Mouse (Mus musculus) hindbrain, postnatal 0 days (tissue): Measurements from ENCODE around the gene Ccdc85c. TPM values are rescaled to one million over a fixed set of nuclear protein-coding genes. Genes with fewer than 3 reads are reported as not detected.

Experiments used
- ATAC-seq: fragments of 200-750 bp; cut with Nextera tagmentation; 2 replicates; pipeline ENCODE4 v1.8.0; 2017; ENCODE audit warnings: mild to moderate bottlenecking, moderate TSS enrichment, moderate library complexity
- DNase-seq: peaks from one replicate; pipeline ENCODE4 v3.0.0-alpha.2; 2015; ENCODE audit warnings: low spot score
- H3K27ac ChIP-seq: fragments of 300-500 bp; sonication (generic); 2 replicates; pipeline ENCODE4 v1.5.1; 2014; ENCODE audit warnings: mild to moderate bottlenecking
- H3K27me3 ChIP-seq: fragments of 300-500 bp; sonication (generic); 2 replicates; pipeline ENCODE4 v1.6.1; 2014; ENCODE audit warnings: low read length, mixed read lengths; ENCODE audit not compliant: insufficient read depth
- H3K36me3 ChIP-seq: fragments of 300-500 bp; sonication (generic); 2 replicates; pipeline ENCODE4 v1.6.1; 2014; ENCODE audit warnings: low read length, mixed read lengths; ENCODE audit not compliant: insufficient read depth
- H3K4me1 ChIP-seq: fragments of 300-500 bp; sonication (generic); 2 replicates; pipeline ENCODE4 v1.6.1; 2014; ENCODE audit warnings: antibody characterized with exemption, low read length, mixed read lengths; ENCODE audit not compliant: insufficient read depth
- H3K4me2 ChIP-seq: fragments of 300-500 bp; sonication (generic); 2 replicates; pipeline ENCODE4 v1.6.1; 2014; ENCODE audit warnings: low read depth, mild to moderate bottlenecking, low read length, moderate library complexity, mixed read lengths
- H3K4me3 ChIP-seq: fragments of 300-500 bp; sonication (generic); 2 replicates; pipeline ENCODE4 v1.5.1; 2014; ENCODE audit warnings: low read length
- H3K9ac ChIP-seq: fragments of 300-500 bp; sonication (generic); replicated peaks from 2 replicates; pipeline ENCODE4 v1.6.1; 2014; ENCODE audit warnings: mild to moderate bottlenecking, low read length, moderate library complexity, mixed read lengths
- H3K9me3 ChIP-seq: fragments of 300-500 bp; sonication (generic); 2 replicates; pipeline ENCODE4 v1.6.1; 2016; ENCODE audit warnings: low read length, mixed read lengths
- CTCF ChIP-seq: IDR thresholded peaks from 2 replicates; pipeline ENCODE4 v1.5.1; 2016; ENCODE audit warnings: antibody characterized with exemption, control low read depth, low read depth
- WGBS: fragments of 180-500 bp; shearing (Covaris S2); extraction: QIAGEN DNeasy Blood & Tissue Kit; methylation state at CpG from one replicate; pipeline ENCODE4 v1.1.7; 2014; 5-methylcytosine and 5-hydroxymethylcytosine counted together
- polyA plus RNA-seq: library from polyadenylated mRNA; unstranded; fragments of >200 nt; fragmentation: Nextera tagmentation; extraction: Ambion mirVana; gene quantifications from 2 replicates; pipeline ENCODE4 v1.2.1, GENCODE M21; 2015
- total RNA-seq: library from RNA; depleted of rRNA; stranded (reverse); fragments of >200 nt; gene quantifications from 2 replicates; pipeline ENCODE4 v1.2.3, GENCODE M21; 2014

Gene Ccdc85c
- total and polyA plus RNA-seq, 2 experiments from 2014 or later: 17.0 to 94.7 TPM

- peaks cover 57% of the 10 kb centered on the region for H3K4me1 ChIP-seq
- DNase-seq (no peak), ATAC-seq (no peak)
- H3K4me2 ChIP-seq: no peak overlapping the region
- no peaks in the 10 kb centered on the region for H3K9me3 ChIP-seq
- WGBS: 61% methylated on average over 6 of the region's 6 CpGs
- no peak overlapping the region; the same call in 1 of the 2 replicates for H3K9ac ChIP-seq
- no peaks in the 10 kb centered on the region for H3K27me3 ChIP-seq
- H3K4me3 ChIP-seq: no peak overlapping the region
- TF ChIP-seq CTCF: no peak
- H3K27ac ChIP-seq: no peak overlapping the region
- H3K36me3 ChIP-seq: no peaks in the 10 kb centered on the region
Measured at GRCm38 (mm10) chr12:108237300-108238006, 37.8 kb downstream of the Ccdc85c start.

- Histone ChIP-seq H3K4me1 (peaks cover 54% of the 10 kb centered on the region), H3K36me3 (no peaks in the 10 kb centered on the region), H3K9ac (no peak overlapping the region), H3K4me3 (no peak overlapping the region), H3K9me3 (no peaks in the 10 kb centered on the region), H3K27ac (no peak overlapping the region), H3K27me3 (no peaks in the 10 kb centered on the region), H3K4me2 (no peak overlapping the region)
- WGBS: 58% methylated on average over 17 of the region's 18 CpGs
- no peak for DNase-seq
- TF ChIP-seq CTCF: no peak
- ATAC-seq: no peak
Measured at GRCm38 (mm10) chr12:108235976-108236555, 39.2 kb downstream of the Ccdc85c start.

- ATAC-seq: no peak
- Histone ChIP-seq H3K4me1 (peaks cover 46% of the 10 kb centered on the region), H3K4me3 (no peak overlapping the region), H3K36me3 (no peaks in the 10 kb centered on the region), H3K9ac (no peak overlapping the region), H3K27ac (no peak overlapping the region), H3K27me3 (no peaks in the 10 kb centered on the region), H3K9me3 (no peaks in the 10 kb centered on the region), H3K4me2 (no peak overlapping the region)
- no peak for DNase-seq
- no peak for TF ChIP-seq CTCF
- WGBS: 68% methylated on average over 14 of the region's 14 CpGs
Measured at GRCm38 (mm10) chr12:108234832-108235602, 40.2 kb downstream of the Ccdc85c start.

- 90% methylated on average over 6 of the region's 6 CpGs for WGBS
- H3K36me3 ChIP-seq: no peaks in the 10 kb centered on the region
- DNase-seq (no peak), ATAC-seq (no peak)
- H3K4me1 ChIP-seq: peaks cover 34% of the 10 kb centered on the region
- H3K9ac ChIP-seq: no peak overlapping the region
- no peak overlapping the region for H3K4me2 ChIP-seq
- TF ChIP-seq CTCF: no peak
- no peaks in the 10 kb centered on the region for H3K27me3 ChIP-seq
- H3K9me3 ChIP-seq: no peaks in the 10 kb centered on the region
- H3K27ac ChIP-seq: no peak overlapping the region
- no peak overlapping the region for H3K4me3 ChIP-seq
Measured at GRCm38 (mm10) chr12:108233736-108234135, 41.5 kb downstream of the Ccdc85c start.

GRCm38 (mm10) chr12:108231901-108232300 lies 43.3 kb downstream of the Ccdc85c start:
- 17% methylated on average over 9 of the region's 9 CpGs for WGBS
- Histone ChIP-seq H3K9me3 (no peaks in the 10 kb centered on the region), H3K4me1 (peaks cover 19% of the 10 kb centered on the region; the same call in 1 of the 2 replicates), H3K36me3 (no peaks in the 10 kb centered on the region), H3K27ac (peak overlapping the region; percentile 46; the same call in 1 of the 2 replicates), H3K4me2 (no peak overlapping the region), H3K27me3 (no peaks in the 10 kb centered on the region), H3K9ac (no peak overlapping the region), H3K4me3 (no peak overlapping the region)
- no peak for TF ChIP-seq CTCF
- DNase-seq (peak; percentile 71), ATAC-seq (peak; percentile 48)

GRCm38 (mm10) chr12:108230821-108231794 lies 44.1 kb downstream of the Ccdc85c start:
- H3K9ac ChIP-seq: peak overlapping the region; percentile 13; the same call in 1 of the 2 replicates
- peak overlapping the region; percentile 46 for H3K27ac ChIP-seq
- H3K27me3 ChIP-seq: no peaks in the 10 kb centered on the region
- no peaks in the 10 kb centered on the region for H3K9me3 ChIP-seq
- peak; percentile 57 for DNase-seq
- WGBS: 44% methylated on average over 17 of the region's 18 CpGs
- H3K4me3 ChIP-seq: no peak overlapping the region
- 0 out of 2 replicates have a peak overlapping the region, but pooled peaks have one; percentile 1 for H3K4me2 ChIP-seq
- peaks cover 13% of the 10 kb centered on the region; the same call in 1 of the 2 replicates for H3K4me1 ChIP-seq
- H3K36me3 ChIP-seq: no peaks in the 10 kb centered on the region
- ATAC-seq: no peak
- TF ChIP-seq CTCF: peak; percentile 54
